Mouse (Mus musculus): Measurements from ENCODE around the gene Ksr1. TPM values are rescaled to one million over a fixed set of nuclear protein-coding genes. Genes with fewer than 3 reads are reported as not detected.

Ksr1 gene
- total RNA-seq, 2 experiments from 2014 or later: 7.2 to 8.7 TPM

GRCm38 (mm10) chr11:79148783-79149182, 2.6 kb upstream of the Ksr1 start:
- no peak for ATAC-seq (replicated peaks; ENCODE audit: poor library complexity)

- no peak for ATAC-seq (replicated peaks; ENCODE audit: poor library complexity)
Measured at GRCm38 (mm10) chr11:79145283-79146265, 633 bp downstream of the Ksr1 start.

- ATAC-seq (replicated peaks; ENCODE audit: poor library complexity): no peak
Measured at GRCm38 (mm10) chr11:79144741-79145140, 1.5 kb downstream of the Ksr1 start.

GRCm38 (mm10) chr11:79144043-79144591, 2.1 kb downstream of the Ksr1 start:
- ATAC-seq (replicated peaks; ENCODE audit: poor library complexity): no peak

- no peak for ATAC-seq (replicated peaks; ENCODE audit: poor library complexity)
Measured at GRCm38 (mm10) chr11:79143322-79143721, 2.9 kb downstream of the Ksr1 start.

GRCm38 (mm10) chr11:79142381-79142780, 3.8 kb downstream of the Ksr1 start:
- no peak for ATAC-seq (replicated peaks; ENCODE audit: poor library complexity)

- ATAC-seq (replicated peaks; ENCODE audit: poor library complexity): peak; percentile 14
Measured at GRCm38 (mm10) chr11:79141235-79142109, 4.7 kb downstream of the Ksr1 start.

GRCm38 (mm10) chr11:79140511-79140888, 5.7 kb downstream of the Ksr1 start:
- ATAC-seq (replicated peaks; ENCODE audit: poor library complexity): no peak

GRCm38 (mm10) chr11:79139878-79140510, 6.2 kb downstream of the Ksr1 start:
- ATAC-seq (replicated peaks; ENCODE audit: poor library complexity): peak; percentile 60

GRCm38 (mm10) chr11:79138621-79139020, 7.6 kb downstream of the Ksr1 start:
- no peak for ATAC-seq (replicated peaks; ENCODE audit: poor library complexity)

GRCm38 (mm10) chr11:79137245-79137644, 9.0 kb downstream of the Ksr1 start:
- ATAC-seq (replicated peaks; ENCODE audit: poor library complexity): no peak

GRCm38 (mm10) chr11:79135685-79136360, 10.4 kb downstream of the Ksr1 start:
- no peak for ATAC-seq (replicated peaks; ENCODE audit: poor library complexity)

GRCm38 (mm10) chr11:79135105-79135503, 11.1 kb downstream of the Ksr1 start:
- no peak for ATAC-seq (replicated peaks; ENCODE audit: poor library complexity)

- no peak for ATAC-seq (replicated peaks; ENCODE audit: poor library complexity)
Measured at GRCm38 (mm10) chr11:79134416-79135104, 11.6 kb downstream of the Ksr1 start.

- no peak for ATAC-seq (replicated peaks; ENCODE audit: poor library complexity)
Measured at GRCm38 (mm10) chr11:79133961-79134360, 12.2 kb downstream of the Ksr1 start.

- no peak for ATAC-seq (replicated peaks; ENCODE audit: poor library complexity)
Measured at GRCm38 (mm10) chr11:79133051-79133450, 13.2 kb downstream of the Ksr1 start.

GRCm38 (mm10) chr11:79131949-79132411, 14.2 kb downstream of the Ksr1 start:
- peak; percentile 26; the same call in 1 of the 2 replicates for ATAC-seq (replicated peaks; ENCODE audit: poor library complexity)

- no peak for ATAC-seq (replicated peaks; ENCODE audit: poor library complexity)
Measured at GRCm38 (mm10) chr11:79129388-79130356, 16.5 kb downstream of the Ksr1 start.

All from megakaryocyte progenitor cell, adult 5-6 weeks (primary cell).